ENCODE assay signal across 8 mouse cellular contexts in the genomic region with DNA sequence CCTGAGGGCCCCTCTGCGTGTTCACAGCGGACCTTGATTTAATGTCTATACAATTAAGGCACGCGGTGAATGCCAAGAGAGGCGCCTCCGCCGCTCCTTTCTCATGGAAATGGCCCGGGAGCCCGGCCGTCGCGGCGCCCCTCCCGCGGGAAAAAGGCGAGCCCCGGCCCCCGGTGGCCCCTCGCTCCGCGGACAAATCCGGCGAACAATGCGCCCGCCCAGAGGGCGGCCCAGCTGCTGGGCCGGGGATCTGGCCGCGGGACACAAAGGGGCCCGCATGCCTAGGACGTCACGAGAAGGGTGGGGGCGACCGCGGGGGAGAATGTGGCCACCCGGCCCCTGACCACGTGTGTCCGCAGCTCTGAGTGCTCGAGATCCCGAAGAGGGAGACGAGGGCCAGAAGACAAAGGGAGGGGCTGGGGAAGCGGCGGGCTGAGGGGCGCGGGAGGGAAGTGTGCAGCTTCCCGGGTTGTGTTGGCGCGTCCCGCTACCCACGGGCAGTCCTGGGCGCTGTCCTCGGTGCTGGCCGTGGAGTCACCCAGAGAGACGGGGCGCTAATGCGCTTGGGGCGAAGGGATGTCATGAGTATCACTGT. TPM values are rescaled to one million over a fixed set of nuclear protein-coding genes. Genes with fewer than 3 reads are reported as not detected.
DNase-seq lines count a peak whose midpoint lies in the region; ATAC-seq and TF ChIP-seq lines count a peak whose summit lies in the region.

No protein-coding gene starts in this region.

- peak overlapping the region; percentile 79 for H3K4me2 ChIP-seq in kidney, embryonic 15.5 days

- TF ChIP-seq CTCF in cerebellum, adult 2 months (IDR thresholded peaks at IDR 0.05; ENCODE audit: borderline replicate concordance, insufficient read depth, low read depth, low read length) = no peak

- H3K27ac ChIP-seq in heart, embryonic 10.5 days = no peak overlapping the region
- peak overlapping the region; percentile 99 for H3K27ac ChIP-seq in cerebellum, adult 2 months (ENCODE audit: insufficient read depth, low read length)
- H3K27ac ChIP-seq in kidney, embryonic 15.5 days = no peak overlapping the region

- under 1% methylated on average over 57 of the region's 57 CpGs for WGBS in heart, embryonic 10.5 days
- WGBS in cerebellum, adult 2 months = under 1% methylated on average over 57 of the region's 57 CpGs
- WGBS in kidney, embryonic 15.5 days = under 1% methylated on average over 56 of the region's 57 CpGs

- 0 out of 2 replicates have a peak, but pooled peaks have one; percentile 11 for TF ChIP-seq POLR2A in cerebellum, adult 2 months (IDR thresholded peaks at IDR 0.05; ENCODE audit: borderline replicate concordance, insufficient read depth, low read length)

- H3K4me3 ChIP-seq in heart, embryonic 10.5 days = peak overlapping the region; percentile 62
- peak overlapping the region; percentile 68 for H3K4me3 ChIP-seq in cerebellum, adult 2 months (replicated peaks; ENCODE audit: insufficient read depth, low read depth, low read length)
- peak overlapping the region; percentile 48 for H3K4me3 ChIP-seq in kidney, embryonic 15.5 days (replicated peaks)

- H3K9ac ChIP-seq in kidney, embryonic 15.5 days = no peak overlapping the region

- 0 out of 2 replicates have a peak, but pooled peaks cover 3% of the 10 kb centered on the region for H3K36me3 ChIP-seq in heart, embryonic 10.5 days
- no peaks in the 10 kb centered on the region for H3K36me3 ChIP-seq in kidney, embryonic 15.5 days

- H3K4me1 ChIP-seq in heart, embryonic 10.5 days = peaks cover 33% of the 10 kb centered on the region
- peaks cover 51% of the 10 kb centered on the region for H3K4me1 ChIP-seq in cerebellum, adult 2 months (ENCODE audit: control insufficient read depth, insufficient read depth, low read length)
- H3K4me1 ChIP-seq in kidney, embryonic 15.5 days = peaks cover 53% of the 10 kb centered on the region

- 0 out of 2 replicates have a peak, but pooled peaks have one; percentile 53 for ATAC-seq in kidney, embryonic 15.5 days (replicated peaks; ENCODE audit: low FRiP score)

- H3K9me3 ChIP-seq in heart, embryonic 10.5 days = no peaks in the 10 kb centered on the region
- H3K9me3 ChIP-seq in kidney, embryonic 15.5 days (replicated peaks) = no peaks in the 10 kb centered on the region

- DNase-seq in heart, embryonic 10.5 days (ENCODE audit: low spot score) = no peak
- no peak for DNase-seq in heart, adult 11 months
- peak; percentile 80 to 82 for DNase-seq in cerebellum, adult 2 months
- DNase-seq in forelimb bud, embryonic 11.5 days (ENCODE audit: low read depth, low spot score) = peak; percentile 48
- DNase-seq in liver = peak; percentile 36
- DNase-seq in neural tube, embryonic 10.5 days (ENCODE audit: extremely low spot score, low spot score) = peak; percentile 84
- DNase-seq in thymus, postnatal 4 days = peak; percentile 67

- peaks cover 98% of the 10 kb centered on the region for H3K27me3 ChIP-seq in heart, embryonic 10.5 days (ENCODE audit: insufficient read depth, poor library complexity, severe bottlenecking)
- H3K27me3 ChIP-seq in cerebellum, adult 2 months (ENCODE audit: control insufficient read depth, insufficient read depth, low read length) = no peaks in the 10 kb centered on the region
- peaks cover 88% of the 10 kb centered on the region for H3K27me3 ChIP-seq in kidney, embryonic 15.5 days

RNA-seq across cellular contexts. Expression of gene Ythdf1, which starts 26.6 kb away (rescaled TPM):
- 42.3 and 43.9 TPM in 2 replicates for polyA plus RNA-seq in heart, embryonic 10.5 days (2016; fragmentation: Nextera tagmentation; extraction: Ambion mirVana)
- 52.3 and 59.7 TPM in 2 replicates for polyA plus RNA-seq in cerebellum, adult 2 months (2012; rRNA removed)
- polyA plus RNA-seq in kidney, embryonic 15.5 days (2015; fragmentation: Nextera tagmentation; extraction: Ambion mirVana) = 58.2 and 61.6 TPM in 2 replicates

RNA-seq across cellular contexts. Expression of gene Birc7, which starts 34.7 kb away (rescaled TPM):
- polyA plus RNA-seq in heart, embryonic 10.5 days (2016; fragmentation: Nextera tagmentation; extraction: Ambion mirVana) = 0.09 TPM in 1 of 2 replicates, not detected in the other
- polyA plus RNA-seq in cerebellum, adult 2 months (2012; rRNA removed) = 1.0 TPM in 2 replicates
- not detected in 2 replicates for polyA plus RNA-seq in kidney, embryonic 15.5 days (2015; fragmentation: Nextera tagmentation; extraction: Ambion mirVana)

Comparison
In these comparisons a context has a peak if more than half of its experiments do, and no peak if none do; other contexts are left out.
1. DNase-seq: peak in cerebellum, adult 2 months (2 of 2), forelimb bud, embryonic 11.5 days (single experiment), liver (single experiment), neural tube, embryonic 10.5 days (single experiment) and thymus, postnatal 4 days (single experiment); none in heart, embryonic 10.5 days (single experiment) and heart, adult 11 months (single experiment).
2. Peak in every context shown above with its lines, with median percentiles within 50 percentile points of each other: H3K4me3 ChIP-seq.